Mouse (Mus musculus) heart, postnatal 0 days (tissue): ENCODE data around the gene Prrt1. TPM values are rescaled to one million over a fixed set of nuclear protein-coding genes. Genes with fewer than 3 reads are reported as not detected.
A peak's percentile ranks its signal among the peaks of the same experiment; 100 is the strongest.

Experiments
- ATAC-seq: fragments of 200-750 bp; cut with Nextera tagmentation; 2 replicates; pipeline ENCODE4 v1.8.0; 2017; ENCODE audit warnings: low read depth, moderate number of reproducible peaks, moderate library complexity; ENCODE audit not compliant: insufficient read depth
- DNase-seq: peaks from one replicate; pipeline ENCODE4 v3.0.0-alpha.2; 2016; ENCODE audit warnings: low spot score
- H3K27ac ChIP-seq: fragments of 300-500 bp; sonication (generic); 2 replicates; pipeline ENCODE4 v1.5.1; 2014; ENCODE audit warnings: low read depth, mild to moderate bottlenecking
- H3K27me3 ChIP-seq: fragments of 300-500 bp; sonication (generic); 2 replicates; pipeline ENCODE4 v1.6.1; 2014; ENCODE audit warnings: low read length, mixed read lengths; ENCODE audit not compliant: control insufficient read depth, insufficient read depth
- H3K36me3 ChIP-seq: fragments of 300-500 bp; sonication (generic); replicated peaks from 2 replicates; pipeline ENCODE4 v1.6.1; 2014; ENCODE audit warnings: low read length, mixed read lengths; ENCODE audit not compliant: control insufficient read depth, insufficient read depth
- H3K4me1 ChIP-seq: fragments of 300-500 bp; sonication (generic); 2 replicates; pipeline ENCODE4 v1.6.1; 2014; ENCODE audit warnings: antibody characterized with exemption; ENCODE audit not compliant: control insufficient read depth, insufficient read depth
- H3K4me2 ChIP-seq: fragments of 300-500 bp; sonication (generic); 2 replicates; pipeline ENCODE4 v1.6.1; 2014; ENCODE audit warnings: low read depth, mild to moderate bottlenecking, low read length, moderate library complexity
- H3K4me3 ChIP-seq: fragments of 300-500 bp; sonication (generic); 2 replicates; pipeline ENCODE4 v1.5.1; 2014; ENCODE audit warnings: low read depth, low read length
- H3K9ac ChIP-seq: fragments of 300-500 bp; sonication (generic); replicated peaks from 2 replicates; pipeline ENCODE4 v1.6.1; 2014; ENCODE audit warnings: low read depth, low read length, mixed read lengths
- H3K9me3 ChIP-seq: fragments of 300-500 bp; sonication (generic); replicated peaks from 2 replicates; pipeline ENCODE4 v1.6.1; 2016; ENCODE audit warnings: low read length; ENCODE audit not compliant: control insufficient read depth
- CTCF ChIP-seq: IDR thresholded peaks from 2 replicates; pipeline ENCODE4 v1.5.1; 2016; ENCODE audit warnings: antibody characterized with exemption, control low read depth, low read depth
- EP300 ChIP-seq: IDR thresholded peaks from 2 replicates; pipeline ENCODE4 v1.6.1; 2016; ENCODE audit warnings: antibody characterized with exemption, low read depth
- WGBS: fragments of 180-500 bp; shearing (Covaris S2); extraction: QIAGEN DNeasy Blood & Tissue Kit; methylation state at CpG from one replicate; pipeline ENCODE4 v1.1.7; 2014; 5-methylcytosine and 5-hydroxymethylcytosine counted together
- polyA plus RNA-seq: library from polyadenylated mRNA; unstranded; fragments of >200 nt; fragmentation: Nextera tagmentation; extraction: Ambion mirVana; gene quantifications from 2 replicates; pipeline ENCODE4 v1.2.1, GENCODE M21; 2015
- total RNA-seq: library from RNA; depleted of rRNA; stranded (reverse); fragments of >200 nt; gene quantifications from 2 replicates; pipeline ENCODE4 v1.2.3, GENCODE M21; 2014; ENCODE audit warnings: low replicate concordance

Prrt1 gene
- total and polyA plus RNA-seq, 2 experiments from 2014 or later: 0.19 TPM; not detected in 1

GRCm38 (mm10) chr17:34589206-34589605 is 40.1 kb upstream of the Prrt1 start:
- 37% methylated on average over 7 of the region's 7 CpGs for WGBS
- TF ChIP-seq EP300 (no peak), CTCF (no peak)
- no peak for ATAC-seq
- Histone ChIP-seq H3K36me3 (no peaks in the 10 kb centered on the region), H3K4me2 (peak overlapping the region; percentile 79), H3K9ac (no peak overlapping the region), H3K4me3 (peak overlapping the region; percentile 34; the same call in 1 of the 2 replicates), H3K27ac (peak overlapping the region; percentile 93), H3K4me1 (peaks cover 32% of the 10 kb centered on the region), H3K9me3 (no peaks in the 10 kb centered on the region), H3K27me3 (no peaks in the 10 kb centered on the region)
- no peak for DNase-seq

GRCm38 (mm10) chr17:34589681-34590101 is 39.6 kb upstream of the Prrt1 start, which contains the start of gene Gpsm3:
Gene Gpsm3 (plus strand): TSS chr17:34589806.
- peak within 1 kb of the TSS; percentile 34; the same call in 1 of the 2 replicates for H3K4me3 ChIP-seq
- ATAC-seq (no peak), DNase-seq (no peak)
- H3K9ac ChIP-seq: peak within 1 kb of the TSS; percentile 35; the same call in 1 of the 2 replicates
- peak within 1 kb of the TSS; percentile 93 for H3K27ac ChIP-seq
- peak within 1 kb of the TSS; percentile 79 for H3K4me2 ChIP-seq
- H3K9me3 ChIP-seq: no peaks in the 10 kb centered on the region
- 17% methylated on average over 6 of the region's 7 CpGs for WGBS
- H3K27me3 ChIP-seq: no peaks in the 10 kb centered on the region
- TF ChIP-seq EP300 (no peak), CTCF (no peak)
- H3K4me1 ChIP-seq: peaks cover 36% of the 10 kb centered on the region
- H3K36me3 ChIP-seq: peaks cover 5% of the 10 kb centered on the region

- WGBS: 71% methylated on average over 14 of the region's 15 CpGs
- Histone ChIP-seq H3K4me3 (peak overlapping the region; percentile 34; the same call in 1 of the 2 replicates), H3K9me3 (no peaks in the 10 kb centered on the region), H3K36me3 (peaks cover 11% of the 10 kb centered on the region), H3K4me1 (peaks cover 36% of the 10 kb centered on the region), H3K27me3 (no peaks in the 10 kb centered on the region), H3K9ac (no peak overlapping the region; the same call in 1 of the 2 replicates), H3K4me2 (peak overlapping the region; percentile 79), H3K27ac (peak overlapping the region; percentile 93)
- DNase-seq (no peak), ATAC-seq (no peak)
- TF ChIP-seq CTCF (no peak), EP300 (no peak)
Observed at GRCm38 (mm10) chr17:34590154-34590987, 39.0 kb upstream of the Prrt1 start.

GRCm38 (mm10) chr17:34591029-34591993 is 38.0 kb upstream of the Prrt1 start, which contains the start of gene Pbx2:
Gene Pbx2 (plus strand): TSS chr17:34591266.
- 14% methylated on average over 21 of the region's 21 CpGs for WGBS
- TF ChIP-seq CTCF (no peak), EP300 (no peak)
- Histone ChIP-seq H3K4me3 (peak within 1 kb of the TSS; percentile 87), H3K9ac (peak within 1 kb of the TSS; percentile 91), H3K4me1 (peaks cover 34% of the 10 kb centered on the region), H3K27ac (peak within 1 kb of the TSS; percentile 93), H3K36me3 (peaks cover 21% of the 10 kb centered on the region), H3K4me2 (peak within 1 kb of the TSS; percentile 79), H3K9me3 (no peaks in the 10 kb centered on the region), H3K27me3 (no peaks in the 10 kb centered on the region)
- no peak for DNase-seq
- ATAC-seq: no peak

- peak; percentile 95 for DNase-seq
- peak; percentile 52 for ATAC-seq
- TF ChIP-seq CTCF (no peak), EP300 (no peak)
- Histone ChIP-seq H3K4me2 (peak overlapping the region; percentile 79), H3K4me3 (peak overlapping the region; percentile 87), H3K36me3 (peaks cover 24% of the 10 kb centered on the region), H3K27ac (peak overlapping the region; percentile 93), H3K9me3 (no peaks in the 10 kb centered on the region), H3K27me3 (no peaks in the 10 kb centered on the region), H3K9ac (peak overlapping the region; percentile 91), H3K4me1 (peaks cover 31% of the 10 kb centered on the region)
- WGBS: 2% methylated on average over 22 of the region's 35 CpGs
Observed at GRCm38 (mm10) chr17:34591994-34592375, 37.3 kb upstream of the Prrt1 start.
